Comparison of ENCODE assay signal across 15 mouse cellular contexts in genomic region chr6:34600850-34601249, GRCm38 (mm10). TPM values are rescaled to one million over a fixed set of nuclear protein-coding genes. Genes with fewer than 3 reads are reported as not detected.
A peak's percentile ranks its signal among the peaks of the same experiment; 100 is the strongest.
DNase-seq lines count a peak whose midpoint lies in the region; ATAC-seq and TF ChIP-seq lines count a peak whose summit lies in the region.
"Had no signal": no experiment of that assay in that cellular context is flagged by ENCODE, and none has a peak within 500 bp of the region (broad histone marks: within the 10 kb centered on the region; RNA-seq: fewer than 3 reads in every experiment).

No protein-coding gene starts in this region.

- no peak for TF ChIP-seq CTCF in lung, postnatal 0 days (IDR thresholded peaks at IDR 0.05)

- H3K4me2 ChIP-seq in heart, embryonic 16.5 days (ENCODE audit: low read depth, low read length): peak overlapping the region; percentile 80
- peak overlapping the region; percentile 5; the same call in 1 of the 2 replicates for H3K4me2 ChIP-seq in lung, postnatal 0 days (replicated peaks; ENCODE audit: low read depth, low read length)
- H3K4me2 ChIP-seq in intestine, embryonic 14.5 days (ENCODE audit: low read length): peak overlapping the region; percentile 58
- H3K4me2 ChIP-seq in stomach, embryonic 16.5 days (ENCODE audit: low read depth, low read length): peak overlapping the region; percentile 57

- TF ChIP-seq EP300 in lung, postnatal 0 days (IDR thresholded peaks at IDR 0.05): no peak

- DNase-seq in heart, adult 18-20 months: no peak
- no peak for DNase-seq in lung, postnatal 0 days (ENCODE audit: low spot score)
- no peak for DNase-seq in lung, postnatal 36 days
- no peak for DNase-seq in intestine, embryonic 14.5 days (ENCODE audit: low spot score)
- DNase-seq in right cerebral cortex, postnatal 14 days: no peak
- no peak for DNase-seq in spleen, postnatal 14 days (ENCODE audit: low spot score in 2 of 2)
- DNase-seq: cerebellum, adult 8-10 months; embryo, embryonic 11 days; gastrocnemius, postnatal 36 days; thymus, adult 18-20 months had no signal

- no peaks in the 10 kb centered on the region for H3K9me3 ChIP-seq in heart, embryonic 16.5 days (replicated peaks; ENCODE audit: control insufficient read depth, low read length)
- H3K9me3 ChIP-seq in lung, postnatal 0 days (ENCODE audit: low read length): no peaks in the 10 kb centered on the region
- H3K9me3 ChIP-seq in intestine, embryonic 14.5 days (ENCODE audit: control insufficient read depth, low read length): no peaks in the 10 kb centered on the region
- no peaks in the 10 kb centered on the region for H3K9me3 ChIP-seq in stomach, embryonic 16.5 days (replicated peaks; ENCODE audit: control insufficient read depth, low read length)
- H3K9me3 ChIP-seq: midbrain, embryonic 10.5 days had no signal

- 66% methylated on average over 4 of the region's 4 CpGs for WGBS in heart, embryonic 16.5 days
- WGBS in lung, postnatal 0 days: 69% methylated on average over 4 of the region's 4 CpGs
- 70% methylated on average over 4 of the region's 4 CpGs for WGBS in intestine, embryonic 14.5 days
- WGBS in stomach, embryonic 16.5 days: 67% methylated on average over 4 of the region's 4 CpGs

- H3K4me1 ChIP-seq in heart, embryonic 16.5 days (ENCODE audit: control insufficient read depth, insufficient read depth, low read length): peaks cover 43% of the 10 kb centered on the region
- peaks cover 22% of the 10 kb centered on the region; the same call in 1 of the 2 replicates for H3K4me1 ChIP-seq in lung, postnatal 0 days (ENCODE audit: insufficient read depth, low read depth, low read length)
- H3K4me1 ChIP-seq in intestine, embryonic 14.5 days (replicated peaks; ENCODE audit: control insufficient read depth, insufficient read depth, low read length): peaks cover 40% of the 10 kb centered on the region
- peaks cover 27% of the 10 kb centered on the region for H3K4me1 ChIP-seq in stomach, embryonic 16.5 days (ENCODE audit: control insufficient read depth, insufficient read depth, low read length)

- H3K9ac ChIP-seq in heart, embryonic 16.5 days (ENCODE audit: low read length): no peak overlapping the region
- no peak overlapping the region for H3K9ac ChIP-seq in lung, postnatal 0 days (replicated peaks; ENCODE audit: low read depth)
- peak overlapping the region; percentile 87 for H3K9ac ChIP-seq in intestine, embryonic 14.5 days (ENCODE audit: low read length)
- H3K9ac ChIP-seq in stomach, embryonic 16.5 days (ENCODE audit: low read length): 0 out of 2 replicates have a peak overlapping the region, but pooled peaks have one; percentile 25

- no peaks in the 10 kb centered on the region for H3K36me3 ChIP-seq in heart, embryonic 16.5 days (ENCODE audit: control insufficient read depth, insufficient read depth)
- H3K36me3 ChIP-seq in lung, postnatal 0 days (ENCODE audit: insufficient read depth, low read length): no peaks in the 10 kb centered on the region
- H3K36me3 ChIP-seq in intestine, embryonic 14.5 days (ENCODE audit: control insufficient read depth, insufficient read depth, low read length): no peaks in the 10 kb centered on the region
- no peaks in the 10 kb centered on the region for H3K36me3 ChIP-seq in stomach, embryonic 16.5 days (ENCODE audit: control insufficient read depth, insufficient read depth, low read length)
- H3K36me3 ChIP-seq: midbrain, embryonic 10.5 days had no signal

- no peak overlapping the region for H3K27ac ChIP-seq in heart, embryonic 16.5 days (ENCODE audit: low read length)
- no peak overlapping the region for H3K27ac ChIP-seq in lung, postnatal 0 days (ENCODE audit: low read length)
- 0 out of 2 replicates have a peak overlapping the region, but pooled peaks have one; percentile 91 for H3K27ac ChIP-seq in intestine, embryonic 14.5 days (ENCODE audit: low read depth)
- no peak overlapping the region for H3K27ac ChIP-seq in stomach, embryonic 16.5 days (ENCODE audit: low read length)
- H3K27ac ChIP-seq: midbrain, embryonic 10.5 days had no signal

- no peak for ATAC-seq in heart, embryonic 16.5 days (replicated peaks; ENCODE audit: extremely low read depth, insufficient read depth, low FRiP score)
- no peak for ATAC-seq in lung, postnatal 0 days
- no peak for ATAC-seq in intestine, embryonic 14.5 days (replicated peaks; ENCODE audit: low FRiP score, low TSS enrichment, low read depth)
- ATAC-seq in stomach, embryonic 16.5 days (ENCODE audit: insufficient read depth, low FRiP score): no peak
- ATAC-seq: forebrain, embryonic 14.5 days; inflammation-experienced regulatory T-cells, adult 6 months had no signal

- H3K27me3 ChIP-seq in heart, embryonic 16.5 days (ENCODE audit: control insufficient read depth, insufficient read depth, low read length): no peaks in the 10 kb centered on the region
- no peaks in the 10 kb centered on the region for H3K27me3 ChIP-seq in lung, postnatal 0 days (replicated peaks; ENCODE audit: insufficient read depth, low read length)
- H3K27me3 ChIP-seq in intestine, embryonic 14.5 days (replicated peaks; ENCODE audit: control insufficient read depth, insufficient read depth, low read length): no peaks in the 10 kb centered on the region
- no peaks in the 10 kb centered on the region for H3K27me3 ChIP-seq in stomach, embryonic 16.5 days (ENCODE audit: control insufficient read depth, insufficient read depth, low read length)

- H3K4me3 ChIP-seq in heart, embryonic 16.5 days (ENCODE audit: low read length): no peak overlapping the region
- H3K4me3 ChIP-seq in lung, postnatal 0 days (ENCODE audit: low read depth, low read length): no peak overlapping the region
- peak overlapping the region; percentile 70 for H3K4me3 ChIP-seq in intestine, embryonic 14.5 days (ENCODE audit: low read depth, low read length)
- H3K4me3 ChIP-seq in stomach, embryonic 16.5 days (replicated peaks; ENCODE audit: low read length): peak overlapping the region; percentile 62
- H3K4me3 ChIP-seq: midbrain, embryonic 10.5 days had no signal

RNA-seq across cellular contexts. Expression of gene Cald1, which starts 2.5 kb away (rescaled TPM):
- polyA plus RNA-seq in heart, embryonic 16.5 days (2015; fragmentation: Nextera tagmentation; extraction: Ambion mirVana): 122 and 138 TPM in 2 replicates
- total RNA-seq in heart, adult 18-20 months (2021): 10 to 100 TPM; 48.0 to 48.9 TPM
- 249 and 273 TPM in 2 replicates for polyA plus RNA-seq in lung, postnatal 0 days (2015; fragmentation: Nextera tagmentation; extraction: Ambion mirVana)
- polyA plus RNA-seq in intestine, embryonic 14.5 days (2014; fragmentation: Nextera tagmentation; extraction: Ambion mirVana): 309 and 368 TPM in 2 replicates
- 362 and 363 TPM in 2 replicates for polyA plus RNA-seq in stomach, embryonic 16.5 days (2015; fragmentation: Nextera tagmentation; extraction: Ambion mirVana)

Comparison
In these comparisons a context has a peak if more than half of its experiments do, and no peak if none do; other contexts are left out.
1. H3K4me2 ChIP-seq: peak in every context shown above with its lines; median percentile 80 in heart, embryonic 16.5 days; 58 in intestine, embryonic 14.5 days; 57 in stomach, embryonic 16.5 days; 5 in lung, postnatal 0 days.
2. H3K4me3 ChIP-seq: peak in intestine, embryonic 14.5 days (single experiment) and stomach, embryonic 16.5 days (single experiment); none in heart, embryonic 16.5 days (single experiment) and lung, postnatal 0 days (single experiment).
3. H3K9ac ChIP-seq: peak in intestine, embryonic 14.5 days (single experiment) and stomach, embryonic 16.5 days (single experiment); none in heart, embryonic 16.5 days (single experiment) and lung, postnatal 0 days (single experiment).